Mouse (Mus musculus): ENCODE measurements at regions not wholly inside any gene's neighbourhood (a gene's known extent, or its start where the extent isn't known, plus 50 kb on each side); places are given as distances from the start of the nearest gene placed in this dataset.

- no peak for DNase-seq (ENCODE audit: low spot score)
Measured at GRCm38 (mm10) chr3:41472586-41472985, 82.9 kb upstream of the Jade1 start.

- no peak for DNase-seq (ENCODE audit: low spot score)
Measured at GRCm38 (mm10) chr3:41469106-41469505, 86.4 kb upstream of the Jade1 start.

- DNase-seq (ENCODE audit: low spot score) = no peak
Measured at GRCm38 (mm10) chr3:41467857-41468256, 87.7 kb upstream of the Jade1 start.

GRCm38 (mm10) chr3:41465893-41466292, 89.6 kb upstream of the Jade1 start:
- DNase-seq (ENCODE audit: low spot score) = no peak

GRCm38 (mm10) chr3:41462953-41463644, 92.4 kb upstream of the Jade1 start:
- DNase-seq (ENCODE audit: low spot score) = no peak

GRCm38 (mm10) chr3:41460131-41460530, 95.4 kb upstream of the Jade1 start:
- DNase-seq (ENCODE audit: low spot score) = no peak

- no peak for DNase-seq (ENCODE audit: low spot score)
Measured at GRCm38 (mm10) chr3:41458156-41458555, 97.4 kb upstream of the Jade1 start.

GRCm38 (mm10) chr3:41453525-41453924, 102.0 kb upstream of the Jade1 start:
- DNase-seq (ENCODE audit: low spot score) = no peak

GRCm38 (mm10) chr3:41452716-41453090, 102.8 kb upstream of the Jade1 start:
- DNase-seq (ENCODE audit: low spot score) = no peak

GRCm38 (mm10) chr3:41452020-41452715, 103.4 kb upstream of the Jade1 start:
- DNase-seq (ENCODE audit: low spot score) = no peak

- no peak for DNase-seq (ENCODE audit: low spot score)
Measured at GRCm38 (mm10) chr3:41450696-41451095, 104.8 kb upstream of the Jade1 start.

- no peak for DNase-seq (ENCODE audit: low spot score)
Measured at GRCm38 (mm10) chr3:41444243-41444753, 111.2 kb upstream of the Jade1 start.

- DNase-seq (ENCODE audit: low spot score) = no peak
Measured at GRCm38 (mm10) chr3:41436238-41436637, 119.3 kb upstream of the Jade1 start.

- no peak for DNase-seq (ENCODE audit: low spot score)
Measured at GRCm38 (mm10) chr3:41433106-41433505, 122.4 kb upstream of the Jade1 start.

- no peak for DNase-seq (ENCODE audit: low spot score)
Measured at GRCm38 (mm10) chr3:41432376-41432775, 123.2 kb upstream of the Jade1 start.

GRCm38 (mm10) chr3:41430191-41430590, 125.3 kb upstream of the Jade1 start:
- DNase-seq (ENCODE audit: low spot score) = no peak

- no peak for DNase-seq (ENCODE audit: low spot score)
Measured at GRCm38 (mm10) chr3:41426946-41427345, 128.6 kb upstream of the Jade1 start.

GRCm38 (mm10) chr3:41425863-41426262, 129.7 kb upstream of the Jade1 start:
- no peak for DNase-seq (ENCODE audit: low spot score)

- no peak for DNase-seq (ENCODE audit: low spot score)
Measured at GRCm38 (mm10) chr3:41424142-41424939, 131.2 kb upstream of the Jade1 start.

GRCm38 (mm10) chr3:41423630-41424029, 131.9 kb upstream of the Jade1 start:
- DNase-seq (ENCODE audit: low spot score) = no peak

GRCm38 (mm10) chr3:41422615-41423579, 132.6 kb upstream of the Jade1 start:
- no peak for DNase-seq (ENCODE audit: low spot score)

GRCm38 (mm10) chr3:41413771-41414170, 141.8 kb upstream of the Jade1 start:
- no peak for DNase-seq (ENCODE audit: low spot score)

Data from layer of hippocampus, adult 11-12 months (tissue).